Mouse (Mus musculus) liver, embryonic 13.5 days (tissue): ENCODE data around the gene Elp5. TPM values are rescaled to one million over a fixed set of nuclear protein-coding genes. Genes with fewer than 3 reads are reported as not detected.

ENCODE experiments used
- ATAC-seq: fragments of 200-750 bp; cut with Nextera tagmentation; 2 replicates; pipeline ENCODE4 v1.8.0; 2017; ENCODE audit warnings: low read depth, mild to moderate bottlenecking, moderate number of reproducible peaks, moderate library complexity
- DNase-seq: peaks from one replicate; pipeline ENCODE4 v3.0.0; 2022
- H3K27ac ChIP-seq: fragments of 300-500 bp; sonication (generic); 2 replicates; pipeline ENCODE4 v1.5.1; 2015; ENCODE audit warnings: moderate library complexity, mild to moderate bottlenecking, inconsistent platforms
- H3K27me3 ChIP-seq: fragments of 300-500 bp; sonication (generic); 2 replicates; pipeline ENCODE4 v1.6.1; 2015; ENCODE audit warnings: mild to moderate bottlenecking, inconsistent platforms
- H3K36me3 ChIP-seq: fragments of 300-500 bp; sonication (generic); 2 replicates; pipeline ENCODE4 v1.6.1; 2015; ENCODE audit warnings: mild to moderate bottlenecking, inconsistent platforms
- H3K4me1 ChIP-seq: fragments of 300-500 bp; sonication (generic); replicated peaks from 2 replicates; pipeline ENCODE4 v1.6.1; 2015; ENCODE audit warnings: inconsistent platforms
- H3K4me2 ChIP-seq: fragments of 300-500 bp; sonication (generic); 2 replicates; pipeline ENCODE4 v1.6.1; 2015; ENCODE audit warnings: inconsistent platforms, mild to moderate bottlenecking, moderate library complexity
- H3K4me3 ChIP-seq: fragments of 300-500 bp; sonication (generic); replicated peaks from 2 replicates; pipeline ENCODE4 v1.5.1; 2015; ENCODE audit warnings: mild to moderate bottlenecking, inconsistent platforms
- H3K9ac ChIP-seq: fragments of 300-500 bp; sonication (generic); 2 replicates; pipeline ENCODE4 v1.6.1; 2015; ENCODE audit warnings: mild to moderate bottlenecking, inconsistent platforms
- H3K9me3 ChIP-seq: fragments of 300-500 bp; sonication (generic); replicated peaks from 2 replicates; pipeline ENCODE4 v1.6.1; 2016; ENCODE audit warnings: inconsistent platforms
- WGBS: fragments of 180-500 bp; shearing (Covaris S2); methylation state at CpG from one replicate; pipeline ENCODE4 v1.1.7; 2015; ENCODE audit not compliant: insufficient replicate concordance; 5-methylcytosine and 5-hydroxymethylcytosine counted together
- polyA plus RNA-seq: library from polyadenylated mRNA; unstranded; fragments of >200 nt; fragmentation: Nextera tagmentation; extraction: Ambion mirVana; gene quantifications from 2 replicates; pipeline ENCODE4 v1.2.1, GENCODE M21; 2015

Gene Elp5
- polyA plus RNA-seq, 1 experiment from 2014 or later = 86.9 TPM

DNA sequence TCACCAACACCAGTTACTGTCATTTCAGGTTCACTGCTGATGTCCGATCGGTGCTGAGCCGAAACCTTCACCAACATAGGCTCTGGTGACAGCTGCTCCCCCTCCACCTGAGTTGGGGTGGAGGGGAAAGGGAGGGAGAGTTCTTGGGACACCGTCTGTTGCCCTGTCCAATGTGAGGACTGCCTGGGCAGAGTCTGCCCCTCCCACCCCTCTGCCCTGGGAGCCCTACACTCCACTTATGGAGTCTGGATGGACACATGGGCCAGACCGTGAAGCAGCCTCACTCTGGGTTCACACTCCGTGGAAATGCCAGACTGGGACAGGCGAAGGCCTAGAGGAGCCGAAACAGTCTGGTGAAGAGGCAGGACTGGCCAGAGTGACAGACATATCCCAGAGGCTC lies 7.6 kb upstream of the Elp5 start:
- no peak for DNase-seq

GRCm38 (mm10) chr11:69984431-69984830 lies 2.1 kb upstream of the Elp5 start:
- H3K27ac ChIP-seq = no peak overlapping the region
- no peak overlapping the region for H3K9ac ChIP-seq
- ATAC-seq (no peak), DNase-seq (no peak)
- H3K4me2 ChIP-seq = no peak overlapping the region
- no peaks in the 10 kb centered on the region for H3K27me3 ChIP-seq
- peaks cover 64% of the 10 kb centered on the region for H3K36me3 ChIP-seq
- peaks cover 25% of the 10 kb centered on the region for H3K4me1 ChIP-seq
- no peaks in the 10 kb centered on the region for H3K9me3 ChIP-seq
- WGBS = 89% methylated on average over 8 of the region's 8 CpGs
- H3K4me3 ChIP-seq = no peak overlapping the region

More for the DNA sequence above, 7.6 kb upstream of the Elp5 start:
- Histone ChIP-seq H3K36me3 (peaks cover 70% of the 10 kb centered on the region), H3K27ac (peak overlapping the region; percentile 98), H3K27me3 (no peaks in the 10 kb centered on the region), H3K4me2 (peak overlapping the region; percentile 78), H3K4me3 (no peak overlapping the region), H3K9ac (peak overlapping the region; percentile 67; the same call in 1 of the 2 replicates), H3K4me1 (peaks cover 33% of the 10 kb centered on the region), H3K9me3 (no peaks in the 10 kb centered on the region)
- no peak for ATAC-seq
- WGBS = 86% methylated on average over 8 of the region's 8 CpGs

DNA sequence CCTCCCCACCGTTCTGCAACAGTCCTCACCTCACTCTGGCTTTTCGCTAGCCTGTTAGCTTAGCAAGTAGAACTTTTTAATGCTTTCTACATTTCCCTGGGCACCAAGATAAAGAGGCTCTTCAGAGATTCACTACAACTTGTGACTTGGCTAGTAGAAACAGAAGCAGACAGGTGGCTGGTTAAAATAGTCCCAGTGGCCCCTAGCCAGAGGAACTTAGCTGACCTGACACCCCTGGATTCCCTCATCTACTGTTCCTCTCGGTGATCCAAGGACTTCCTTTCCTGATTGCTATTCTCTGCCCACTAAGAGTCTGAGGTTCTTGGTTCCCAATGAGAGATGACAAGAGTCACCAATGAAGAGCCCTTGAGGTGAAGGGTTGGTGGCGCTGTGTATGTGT lies 1.1 kb upstream of the Elp5 start:
- 83% methylated on average over 4 of the region's 4 CpGs for WGBS
- DNase-seq = no peak
- H3K27me3 ChIP-seq = no peaks in the 10 kb centered on the region
- H3K9me3 ChIP-seq = no peaks in the 10 kb centered on the region
- peak overlapping the region; percentile 99 for H3K4me3 ChIP-seq
- H3K4me1 ChIP-seq = peaks cover 34% of the 10 kb centered on the region
- H3K4me2 ChIP-seq = peak overlapping the region; percentile 95
- peak overlapping the region; percentile 98 for H3K27ac ChIP-seq
- peak overlapping the region; percentile 99 for H3K9ac ChIP-seq
- ATAC-seq = no peak
- peaks cover 59% of the 10 kb centered on the region for H3K36me3 ChIP-seq

DNA sequence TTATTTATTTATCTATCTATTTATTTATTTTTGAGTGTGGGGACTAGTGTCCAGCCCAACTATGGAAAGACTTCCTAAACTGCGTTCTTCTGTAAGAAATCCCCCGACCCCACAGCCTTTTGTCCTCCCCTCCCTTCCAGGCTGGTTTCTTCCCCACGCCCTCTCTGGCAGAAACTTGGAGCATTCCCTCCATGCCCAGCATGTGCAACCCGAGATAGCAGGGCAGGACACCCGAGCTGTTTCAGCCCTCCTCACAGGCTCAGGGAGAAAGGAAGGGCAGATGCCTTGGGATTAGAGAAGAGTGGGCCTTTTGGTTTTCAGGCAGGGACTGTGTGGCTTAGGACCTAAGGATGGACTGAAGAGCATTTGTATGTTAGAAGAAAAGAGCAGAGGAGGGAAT lies 560 bp upstream of the Elp5 start:
- peak overlapping the region; percentile 99 for H3K4me3 ChIP-seq
- H3K27me3 ChIP-seq = no peaks in the 10 kb centered on the region
- ATAC-seq (no peak), DNase-seq (no peak)
- H3K36me3 ChIP-seq = peaks cover 59% of the 10 kb centered on the region
- no peaks in the 10 kb centered on the region for H3K9me3 ChIP-seq
- peak overlapping the region; percentile 95 for H3K4me2 ChIP-seq
- H3K9ac ChIP-seq = peak overlapping the region; percentile 99
- peaks cover 34% of the 10 kb centered on the region for H3K4me1 ChIP-seq
- peak overlapping the region; percentile 98 for H3K27ac ChIP-seq
- WGBS = 29% methylated on average over 5 of the region's 5 CpGs

GRCm38 (mm10) chr11:69981141-69981762 lies 1.1 kb downstream of the Elp5 start, which contains the start of gene Ctdnep1:
Gene Ctdnep1, plus strand, starts transcription at chr11:69981156.
- Histone ChIP-seq H3K36me3 (peaks cover 55% of the 10 kb centered on the region), H3K4me1 (peaks cover 36% of the 10 kb centered on the region), H3K9me3 (no peaks in the 10 kb centered on the region), H3K9ac (peak within 1 kb of the TSS; percentile 99), H3K27ac (peak within 1 kb of the TSS; percentile 98), H3K4me2 (peak within 1 kb of the TSS; percentile 95), H3K27me3 (no peaks in the 10 kb centered on the region), H3K4me3 (peak within 1 kb of the TSS; percentile 99)
- DNase-seq (no peak), ATAC-seq (0 out of 2 replicates have a peak, but pooled peaks have one; percentile 1)
- WGBS = under 1% methylated on average over 43 of the region's 43 CpGs

DNA sequence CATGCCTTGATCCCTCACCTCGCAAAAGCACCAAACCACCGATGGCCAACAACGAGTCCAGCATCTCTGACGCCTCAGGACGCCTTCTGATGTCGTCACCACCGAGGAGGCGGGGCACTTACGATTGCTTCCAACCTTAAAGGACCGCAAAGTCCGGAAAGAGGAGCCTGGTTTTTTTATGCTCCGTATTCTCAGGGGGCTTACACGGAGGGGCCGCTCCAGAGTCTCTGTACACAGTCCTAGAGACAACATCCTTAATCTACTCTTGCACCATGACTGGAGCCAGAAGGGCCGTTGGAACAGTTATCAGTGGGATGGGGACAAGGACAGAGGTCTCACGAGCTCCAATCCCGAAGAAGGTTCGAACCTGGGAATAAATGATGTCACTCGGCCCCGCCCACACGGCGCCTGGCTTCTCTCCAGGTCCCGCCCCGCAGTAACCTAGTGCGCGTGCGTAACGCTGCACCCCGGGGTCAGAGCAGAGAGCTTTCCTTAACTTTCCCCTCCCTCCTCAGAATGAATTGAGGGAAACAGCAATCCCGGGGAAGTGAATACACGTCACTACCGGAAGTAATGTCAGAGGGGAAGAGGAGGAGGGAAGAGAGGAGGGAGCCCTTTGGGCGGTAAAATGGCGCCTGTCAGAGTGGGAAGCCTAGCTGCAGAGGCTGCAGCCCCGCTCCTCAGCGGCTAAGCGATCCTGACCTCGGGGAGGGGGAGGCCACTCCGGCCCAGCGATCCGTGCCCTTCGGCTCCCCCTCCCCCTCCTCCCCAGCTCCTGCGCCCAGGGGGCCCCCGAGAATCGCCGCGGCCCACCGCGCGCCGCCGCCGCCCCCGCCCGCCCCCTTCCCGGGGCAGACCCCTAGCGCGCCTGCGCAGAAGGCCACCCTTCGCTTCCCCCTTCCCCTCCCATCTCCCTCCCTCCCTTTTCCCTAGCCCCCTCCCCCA lies 1.8 kb downstream of the Elp5 start:
- H3K27me3 ChIP-seq = no peaks in the 10 kb centered on the region
- peak overlapping the region; percentile 99 for H3K9ac ChIP-seq
- peak overlapping the region; percentile 95 for H3K4me2 ChIP-seq
- H3K4me1 ChIP-seq = peaks cover 36% of the 10 kb centered on the region
- peak overlapping the region; percentile 99 for H3K4me3 ChIP-seq
- H3K27ac ChIP-seq = peak overlapping the region; percentile 98
- H3K36me3 ChIP-seq = peaks cover 49% of the 10 kb centered on the region
- no peaks in the 10 kb centered on the region for H3K9me3 ChIP-seq
- 1% methylated on average over 44 of the region's 60 CpGs for WGBS
- ATAC-seq (peak; percentile 90), DNase-seq (peak; percentile 98)

DNA sequence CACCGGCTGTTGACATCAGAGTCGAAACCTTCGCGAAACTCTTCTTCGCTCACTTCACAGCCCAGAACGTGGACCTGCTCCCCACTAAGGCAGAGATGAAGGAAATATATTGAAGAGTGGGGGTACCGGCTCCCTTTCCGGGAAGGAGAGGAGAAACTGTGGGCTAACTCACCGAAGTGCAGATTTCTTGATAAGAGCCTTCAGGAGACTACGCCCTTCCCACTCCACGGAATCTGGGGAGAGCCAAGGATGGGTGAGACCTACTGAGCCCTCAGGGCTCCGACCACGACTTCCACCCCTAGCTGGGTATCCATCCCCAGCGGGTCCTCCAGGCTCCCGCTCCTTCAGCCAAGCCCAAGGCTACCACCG lies 2.5 kb downstream of the Elp5 start:
- Histone ChIP-seq H3K9me3 (no peaks in the 10 kb centered on the region), H3K36me3 (peaks cover 48% of the 10 kb centered on the region), H3K27me3 (no peaks in the 10 kb centered on the region), H3K9ac (peak overlapping the region; percentile 99), H3K4me2 (peak overlapping the region; percentile 95), H3K4me1 (peaks cover 36% of the 10 kb centered on the region), H3K4me3 (peak overlapping the region; percentile 99), H3K27ac (peak overlapping the region; percentile 98)
- ATAC-seq = peak; percentile 30
- no peak for DNase-seq
- 1% methylated on average over 16 of the region's 16 CpGs for WGBS

GRCm38 (mm10) chr11:69976271-69976670 lies 6.0 kb downstream of the Elp5 start:
- 61% methylated on average over 4 of the region's 4 CpGs for WGBS
- no peak for ATAC-seq
- Histone ChIP-seq H3K4me3 (no peak overlapping the region), H3K9ac (no peak overlapping the region), H3K4me2 (no peak overlapping the region), H3K27ac (no peak overlapping the region), H3K36me3 (peaks cover 62% of the 10 kb centered on the region), H3K4me1 (peaks cover 12% of the 10 kb centered on the region), H3K27me3 (no peaks in the 10 kb centered on the region), H3K9me3 (no peaks in the 10 kb centered on the region)
- no peak for DNase-seq

- no peak overlapping the region for H3K27ac ChIP-seq
- no peak overlapping the region for H3K4me3 ChIP-seq
- no peak overlapping the region for H3K4me2 ChIP-seq
- no peak for ATAC-seq
- H3K4me1 ChIP-seq = peaks cover 12% of the 10 kb centered on the region
- H3K9ac ChIP-seq = no peak overlapping the region
- no peak for DNase-seq
- 78% methylated on average over 2 of the region's 2 CpGs for WGBS
- peaks cover 71% of the 10 kb centered on the region for H3K36me3 ChIP-seq
- H3K9me3 ChIP-seq = no peaks in the 10 kb centered on the region
- no peaks in the 10 kb centered on the region for H3K27me3 ChIP-seq
Measured at GRCm38 (mm10) chr11:69974907-69975306, 7.4 kb downstream of the Elp5 start.

GRCm38 (mm10) chr11:69970775-69971174 lies 11.5 kb downstream of the Elp5 start:
- H3K9ac ChIP-seq = no peak overlapping the region
- DNase-seq = no peak
- H3K9me3 ChIP-seq = no peaks in the 10 kb centered on the region
- peaks cover 21% of the 10 kb centered on the region for H3K4me1 ChIP-seq
- peaks cover 66% of the 10 kb centered on the region for H3K36me3 ChIP-seq
- WGBS = 57% methylated on average over 3 of the region's 3 CpGs
- H3K4me3 ChIP-seq = no peak overlapping the region
- H3K27me3 ChIP-seq = peaks cover 29% of the 10 kb centered on the region
- H3K4me2 ChIP-seq = no peak overlapping the region
- H3K27ac ChIP-seq = no peak overlapping the region
- ATAC-seq = no peak

DNA sequence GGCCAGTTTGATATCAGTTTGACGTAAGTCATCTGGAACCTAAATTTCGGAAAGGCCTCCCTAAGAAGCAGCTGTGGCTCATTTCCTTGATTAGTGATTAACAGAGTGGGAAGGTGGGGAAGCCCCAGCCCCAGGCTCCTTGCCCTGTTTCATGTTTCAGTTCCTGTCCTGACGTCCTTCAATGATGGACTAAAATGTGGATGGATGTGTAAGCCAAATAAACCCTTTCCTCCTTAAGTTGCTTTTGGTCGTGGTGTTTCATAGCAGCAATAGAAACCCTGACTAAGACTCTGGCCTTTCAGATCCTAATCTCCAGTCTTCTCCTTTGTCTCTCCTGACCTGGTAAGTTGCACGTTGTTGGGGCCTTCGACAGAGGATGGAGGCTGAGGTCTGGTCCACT lies 12.1 kb downstream of the Elp5 start:
- Histone ChIP-seq H3K4me3 (no peak overlapping the region), H3K9me3 (no peaks in the 10 kb centered on the region), H3K4me2 (no peak overlapping the region), H3K27me3 (peaks cover 34% of the 10 kb centered on the region), H3K36me3 (peaks cover 64% of the 10 kb centered on the region), H3K9ac (no peak overlapping the region), H3K27ac (no peak overlapping the region), H3K4me1 (peaks cover 26% of the 10 kb centered on the region)
- 74% methylated on average over 6 of the region's 6 CpGs for WGBS
- no peak for DNase-seq
- no peak for ATAC-seq
